Mouse (Mus musculus) lung, postnatal 0 days (tissue): Measurements from ENCODE around the gene Shroom3. TPM values are rescaled to one million over a fixed set of nuclear protein-coding genes. Genes with fewer than 3 reads are reported as not detected.

Experiments
- ATAC-seq: fragments of 200-750 bp; cut with Nextera tagmentation; 2 replicates; pipeline ENCODE4 v1.8.0; 2017; ENCODE audit warnings: moderate library complexity
- DNase-seq: peaks from one replicate; pipeline ENCODE4 v3.0.0-alpha.2; 2016; ENCODE audit warnings: low spot score
- H3K27ac ChIP-seq: fragments of 300-500 bp; sonication (generic); 2 replicates; pipeline ENCODE4 v1.5.1; 2014; ENCODE audit warnings: antibody characterized with exemption, mild to moderate bottlenecking, low read length, mixed read lengths
- H3K27me3 ChIP-seq: fragments of 300-500 bp; sonication (generic); replicated peaks from 2 replicates; pipeline ENCODE4 v1.6.1; 2014; ENCODE audit warnings: low read length, mixed read lengths; ENCODE audit not compliant: insufficient read depth
- H3K36me3 ChIP-seq: fragments of 300-500 bp; sonication (generic); 2 replicates; pipeline ENCODE4 v1.6.1; 2014; ENCODE audit warnings: low read length, mixed read lengths; ENCODE audit not compliant: insufficient read depth
- H3K4me1 ChIP-seq: fragments of 300-500 bp; sonication (generic); 2 replicates; pipeline ENCODE4 v1.6.1; 2014; ENCODE audit warnings: antibody characterized with exemption, low read depth, low read length, mixed read lengths; ENCODE audit not compliant: insufficient read depth
- H3K4me2 ChIP-seq: fragments of 300-500 bp; sonication (generic); replicated peaks from 2 replicates; pipeline ENCODE4 v1.6.1; 2014; ENCODE audit warnings: low read depth, mild to moderate bottlenecking, low read length, moderate library complexity, mixed read lengths
- H3K4me3 ChIP-seq: fragments of 300-500 bp; sonication (generic); 2 replicates; pipeline ENCODE4 v1.5.1; 2014; ENCODE audit warnings: low read depth, low read length
- H3K9ac ChIP-seq: fragments of 300-500 bp; sonication (generic); replicated peaks from 2 replicates; pipeline ENCODE4 v1.6.1; 2014; ENCODE audit warnings: low read depth, mild to moderate bottlenecking
- H3K9me3 ChIP-seq: fragments of 300-500 bp; sonication (generic); 2 replicates; pipeline ENCODE4 v1.6.1; 2016; ENCODE audit warnings: low read length, mixed read lengths
- CTCF ChIP-seq: IDR thresholded peaks from 2 replicates; pipeline ENCODE4 v1.5.1; 2016; ENCODE audit warnings: antibody characterized with exemption, mild to moderate bottlenecking
- EP300 ChIP-seq: IDR thresholded peaks from 2 replicates; pipeline ENCODE4 v1.6.1; 2016; ENCODE audit warnings: antibody characterized with exemption, mild to moderate bottlenecking, control low read depth
- WGBS: fragments of 180-500 bp; shearing (Covaris S2); extraction: QIAGEN DNeasy Blood & Tissue Kit; methylation state at CpG from one replicate; pipeline ENCODE4 v1.1.7; 2014; 5-methylcytosine and 5-hydroxymethylcytosine counted together
- microRNA counts: library from miRNA; unstranded; fragments of <30 nt; microRNA quantifications from one replicate; lab custom pipeline; 2015
- microRNA-seq: library from miRNA; unstranded; fragments of <30 nt; microRNA quantifications from one replicate; pipeline ENCODE4, GENCODE M21; 2016
- polyA plus RNA-seq: library from polyadenylated mRNA; unstranded; fragments of >200 nt; fragmentation: Nextera tagmentation; extraction: Ambion mirVana; gene quantifications from 2 replicates; pipeline ENCODE4 v1.2.1, GENCODE M21; 2015

The Shroom3 gene
- polyA plus RNA-seq, 1 experiment from 2014 or later: 8.8 TPM

- peaks cover 9% of the 10 kb centered on the region; the same call in 1 of the 2 replicates for H3K4me1 ChIP-seq
- WGBS: 45% methylated on average over 6 of the region's 6 CpGs
- H3K9ac ChIP-seq: no peak overlapping the region
- H3K27ac ChIP-seq: peak overlapping the region; percentile 81
- H3K4me3 ChIP-seq: no peak overlapping the region
- DNase-seq (peak; percentile 18), ATAC-seq (no peak)
- H3K27me3 ChIP-seq: no peaks in the 10 kb centered on the region
- no peaks in the 10 kb centered on the region for H3K9me3 ChIP-seq
- H3K36me3 ChIP-seq: no peaks in the 10 kb centered on the region
- H3K4me2 ChIP-seq: no peak overlapping the region
- no peak for TF ChIP-seq CTCF
- no peak for TF ChIP-seq EP300
Measured at GRCm38 (mm10) chr5:93000060-93000459, 316.8 kb downstream of the Shroom3 start.

- peak; percentile 87 for TF ChIP-seq EP300
- no peak for TF ChIP-seq CTCF
- H3K4me3 ChIP-seq: no peak overlapping the region
- no peaks in the 10 kb centered on the region for H3K27me3 ChIP-seq
- no peak overlapping the region for H3K4me2 ChIP-seq
- no peaks in the 10 kb centered on the region for H3K9me3 ChIP-seq
- H3K9ac ChIP-seq: no peak overlapping the region
- DNase-seq (peak; percentile 89), ATAC-seq (peak; percentile 65)
- peak overlapping the region; percentile 81 for H3K27ac ChIP-seq
- WGBS: 22% methylated on average over 17 of the region's 17 CpGs
- no peaks in the 10 kb centered on the region for H3K36me3 ChIP-seq
- H3K4me1 ChIP-seq: peaks cover 15% of the 10 kb centered on the region; the same call in 1 of the 2 replicates
Measured at GRCm38 (mm10) chr5:93000774-93001757, 317.8 kb downstream of the Shroom3 start.

GRCm38 (mm10) chr5:93002615-93003014 lies 319.4 kb downstream of the Shroom3 start:
- Histone ChIP-seq H3K9me3 (no peaks in the 10 kb centered on the region), H3K36me3 (no peaks in the 10 kb centered on the region), H3K4me3 (no peak overlapping the region), H3K27ac (no peak overlapping the region), H3K4me2 (no peak overlapping the region), H3K9ac (no peak overlapping the region), H3K4me1 (peaks cover 15% of the 10 kb centered on the region; the same call in 1 of the 2 replicates), H3K27me3 (no peaks in the 10 kb centered on the region)
- 94% methylated on average over 2 of the region's 2 CpGs for WGBS
- no peak for ATAC-seq
- DNase-seq: no peak
- TF ChIP-seq CTCF: peak; percentile 19; the same call in 1 of the 2 replicates
- TF ChIP-seq EP300: no peak

DNA sequence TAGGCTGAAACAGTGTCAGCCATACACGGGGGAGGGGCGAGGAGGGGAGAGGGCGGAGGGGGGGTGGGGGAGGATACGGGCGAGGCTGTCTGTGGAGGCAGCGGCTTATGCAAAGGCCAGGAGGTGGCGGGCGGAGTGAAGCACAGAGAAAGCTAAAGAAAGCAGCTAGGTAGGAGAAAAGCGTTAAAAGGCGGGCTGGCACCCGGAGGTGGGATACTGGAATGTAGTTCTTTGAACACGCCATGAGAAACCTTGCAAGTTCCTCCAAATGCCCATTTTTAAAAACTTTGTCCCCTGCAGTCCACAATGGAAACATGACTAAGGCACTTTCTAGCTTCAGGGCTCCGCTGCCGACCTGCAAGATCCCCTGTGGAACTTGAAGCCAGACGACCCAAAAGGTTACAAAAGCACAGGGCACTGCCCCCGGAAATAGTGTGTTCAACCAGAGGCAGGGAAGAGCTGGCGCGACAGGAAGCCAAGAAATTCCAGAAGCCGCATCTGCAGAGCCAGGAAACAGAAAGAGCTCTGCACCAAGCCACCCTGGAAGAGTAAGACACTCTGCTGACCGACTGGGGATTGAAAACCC lies 322.1 kb downstream of the Shroom3 start:
- H3K27ac ChIP-seq: peak overlapping the region; percentile 57
- peaks cover 11% of the 10 kb centered on the region; the same call in 1 of the 2 replicates for H3K4me1 ChIP-seq
- ATAC-seq (peak; percentile 62), DNase-seq (peak; percentile 72)
- H3K9me3 ChIP-seq: no peaks in the 10 kb centered on the region
- H3K27me3 ChIP-seq: no peaks in the 10 kb centered on the region
- 9% methylated on average over 19 of the region's 20 CpGs for WGBS
- TF ChIP-seq EP300 (0 out of 2 replicates have a peak, but pooled peaks have one; percentile 23), CTCF (no peak; the same call in 1 of the 2 replicates)
- peak overlapping the region; percentile 55 for H3K4me2 ChIP-seq
- no peak overlapping the region for H3K9ac ChIP-seq
- H3K36me3 ChIP-seq: no peaks in the 10 kb centered on the region
- peak overlapping the region; percentile 29 for H3K4me3 ChIP-seq

- ATAC-seq (peak; percentile 51), DNase-seq (peak; percentile 68)
- H3K27me3 ChIP-seq: no peaks in the 10 kb centered on the region
- H3K4me2 ChIP-seq: peak overlapping the region; percentile 55
- H3K4me3 ChIP-seq: peak overlapping the region; percentile 29
- H3K36me3 ChIP-seq: no peaks in the 10 kb centered on the region
- WGBS: 40% methylated on average over 14 of the region's 14 CpGs
- peak overlapping the region; percentile 57; the same call in 1 of the 2 replicates for H3K27ac ChIP-seq
- H3K9ac ChIP-seq: no peak overlapping the region
- TF ChIP-seq CTCF: no peak
- TF ChIP-seq EP300: 0 out of 2 replicates have a peak, but pooled peaks have one; percentile 7
- H3K9me3 ChIP-seq: no peaks in the 10 kb centered on the region
- peaks cover 11% of the 10 kb centered on the region; the same call in 1 of the 2 replicates for H3K4me1 ChIP-seq
Measured at GRCm38 (mm10) chr5:93005815-93006341, 322.6 kb downstream of the Shroom3 start.

DNA sequence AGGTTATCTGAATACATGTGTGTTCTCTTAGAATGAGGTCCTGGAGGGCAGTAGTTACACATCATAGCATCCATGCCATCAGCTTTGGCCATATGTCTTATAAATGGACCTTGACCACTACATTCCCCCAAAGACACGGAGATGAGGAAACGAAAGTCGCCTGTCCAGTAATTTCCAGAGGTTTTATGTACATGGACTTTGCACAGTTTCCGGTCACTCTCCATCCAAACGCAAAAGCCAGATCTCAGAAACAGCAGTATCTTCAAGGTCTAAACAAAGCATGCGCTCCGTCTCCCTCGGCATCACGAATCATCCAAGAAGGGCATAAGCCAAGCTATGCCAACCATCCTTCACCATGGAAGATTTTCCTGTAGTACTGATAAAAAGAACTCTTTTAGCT lies 325.0 kb downstream of the Shroom3 start:
- no peak overlapping the region for H3K4me2 ChIP-seq
- WGBS: 91% methylated on average over 9 of the region's 9 CpGs
- TF ChIP-seq CTCF: no peak
- TF ChIP-seq EP300: no peak

More for the DNA sequence above, 325.0 kb downstream of the Shroom3 start:
- H3K9ac ChIP-seq: no peak overlapping the region
- DNase-seq (no peak), ATAC-seq (no peak)
- no peak overlapping the region for H3K4me3 ChIP-seq
- no peaks in the 10 kb centered on the region for H3K9me3 ChIP-seq
- no peaks in the 10 kb centered on the region for H3K27me3 ChIP-seq
- H3K27ac ChIP-seq: no peak overlapping the region
- no peaks in the 10 kb centered on the region for H3K36me3 ChIP-seq
- H3K4me1 ChIP-seq: peaks cover 6% of the 10 kb centered on the region; the same call in 1 of the 2 replicates

MicroRNAs encoded within 50 kb of the gene (microRNA counts, 519-probe panel; counts per million panel counts)
- microRNA mmu-miR-1961 (lab: Ali Mortazavi, UCI): not detected

Small RNA genes lying within 50 kb of the gene (microRNA-seq; reads per million reads assigned to microRNA genes)
- not detected for gene Mir1961

Other genes starting within 250 kb of the Shroom3 start
- 19.7 and 20.3 TPM in 2 replicates for gene Nup54, start 248.2 kb upstream of the Shroom3 start, polyA plus RNA-seq
- gene Scarb2, start 176.6 kb upstream of the Shroom3 start, polyA plus RNA-seq: 46.6 and 52.4 TPM in 2 replicates
- gene Fam47e, start 128.4 kb upstream of the Shroom3 start, polyA plus RNA-seq: 11.4 and 15.4 TPM in 2 replicates
- gene Stbd1, start 80.4 kb upstream of the Shroom3 start, polyA plus RNA-seq: 121 and 127 TPM in 2 replicates
- gene Ccdc158, start 8.2 kb upstream of the Shroom3 start, polyA plus RNA-seq: 1.1 and 1.6 TPM in 2 replicates